Mouse (Mus musculus) left cerebral cortex, postnatal 10 days (tissue): ENCODE data around the gene Pcare. TPM values are rescaled to one million over a fixed set of nuclear protein-coding genes. Genes with fewer than 3 reads are reported as not detected.
"Not testable (repeated sequence)": the region's sequence is repeated elsewhere in the genome, so short reads cannot be mapped to it uniquely, and the experiment has no call there.

ENCODE experiments used
- DNase-seq, 2 experiments: peaks; one replicate each; pipeline ENCODE4 v3.0.0; 2021 to 2022; ENCODE audit warnings: low spot score in 2 of 2, mixed read lengths in 1 of 2; ENCODE audit errors: extremely low spot score in 1 of 2
- intact Hi-C: fragments of 180-260 bp; cut with DNase I; formaldehyde crosslinking; loops from one replicate; pipeline ENCODE4 v1.15.1; 2025
- total RNA-seq, 2 experiments: library from RNA; stranded (reverse); gene quantifications; 2 replicates each; pipeline ENCODE4 v1.2.3; 2021

The Pcare gene
- under 1 TPM; 0.34 to 0.36 TPM for total RNA-seq

- intact Hi-C loops, result no loop called here
- no peak for DNase-seq
These were observed at the start of gene Pcare for GRCm38 (mm10) chr17:71752831-71753230. Gene Pcare, minus strand, starts transcription at chr17:71752894.

- intact Hi-C loops, result no loop called here
- no peak for DNase-seq
These were observed 43.0 kb upstream of the Pcare start for GRCm38 (mm10) chr17:71795521-71796205.

- DNase-seq, result no peak
- intact Hi-C loops, result no loop called here
These were observed 38.9 kb upstream of the Pcare start for GRCm38 (mm10) chr17:71791622-71792021.

GRCm38 (mm10) chr17:71791109-71791508, 38.4 kb upstream of the Pcare start:
- intact Hi-C loops, result no loop called here
- no peak for DNase-seq

GRCm38 (mm10) chr17:71786456-71786855, 33.8 kb upstream of the Pcare start:
- intact Hi-C loops, result no loop called here
- DNase-seq, result no peak

- intact Hi-C loops, result loop anchor here (5.0 kb wide), 1 partner anchor 111 kb away; the partner anchor contains the start of gene Togaram2
- DNase-seq, result peak in 1 of 2 experiments; percentile 27
These were observed 30.7 kb upstream of the Pcare start for GRCm38 (mm10) chr17:71783366-71783735.

- DNase-seq, result peak; percentile 19 to 57
- intact Hi-C loops, result loop anchor here (5.0 kb wide), 1 partner anchor 111 kb away; the partner anchor contains the start of gene Togaram2
These were observed 30.1 kb upstream of the Pcare start for GRCm38 (mm10) chr17:71782699-71783365.

- peak in 1 of 2 experiments; percentile 60 for DNase-seq
- intact Hi-C loops, result loop anchor here (5.0 kb wide), 1 partner anchor 110 kb away; the partner anchor contains the start of gene Togaram2
These were observed 29.6 kb upstream of the Pcare start for GRCm38 (mm10) chr17:71782242-71782698.

- DNase-seq, result peak; percentile 11 to 87
- intact Hi-C loops, result loop anchor here (5.0 kb wide), 1 partner anchor 109 kb away; the partner anchor contains the start of gene Togaram2
These were observed 28.3 kb upstream of the Pcare start for GRCm38 (mm10) chr17:71780945-71781344.

- DNase-seq, result no peak
- intact Hi-C loops, result loop anchor here (5.0 kb wide), 1 partner anchor 108 kb away; the partner anchor contains the start of gene Togaram2
These were observed 27.8 kb upstream of the Pcare start for GRCm38 (mm10) chr17:71780490-71780889.

GRCm38 (mm10) chr17:71778696-71779095, 26.0 kb upstream of the Pcare start:
- intact Hi-C loops, result no loop called here
- DNase-seq, result no peak

GRCm38 (mm10) chr17:71775279-71775678, 22.6 kb upstream of the Pcare start:
- DNase-seq, result no peak
- intact Hi-C loops, result no loop called here

GRCm38 (mm10) chr17:71774173-71774572, 21.5 kb upstream of the Pcare start:
- intact Hi-C loops, result no loop called here

GRCm38 (mm10) chr17:71770696-71771095, 18.0 kb upstream of the Pcare start:
- intact Hi-C loops, result no loop called here
- DNase-seq, result no peak

More at GRCm38 (mm10) chr17:71774173-71774572, 21.5 kb upstream of the Pcare start:
- DNase-seq, result no peak

GRCm38 (mm10) chr17:71769564-71769963, 16.9 kb upstream of the Pcare start:
- DNase-seq, result no peak
- intact Hi-C loops, result no loop called here

GRCm38 (mm10) chr17:71768173-71768572, 15.5 kb upstream of the Pcare start, which contains the start of gene Clip4:
Gene Clip4, plus strand, starts transcription at chr17:71768473.
- intact Hi-C loops, DNase-seq: not testable (repeated sequence)

- intact Hi-C loops, result no loop called here
These were observed 7.8 kb upstream of the Pcare start for GRCm38 (mm10) chr17:71760536-71760935.

GRCm38 (mm10) chr17:71749616-71750168, 3.0 kb downstream of the Pcare start:
- no peak for DNase-seq
- intact Hi-C loops, result no loop called here

More at GRCm38 (mm10) chr17:71760536-71760935, 7.8 kb upstream of the Pcare start:
- DNase-seq, result no peak

GRCm38 (mm10) chr17:71747561-71747960, 5.1 kb downstream of the Pcare start:
- intact Hi-C loops, result no loop called here
- DNase-seq, result no peak
